Mouse (Mus musculus) liver, adult 2 months (tissue): ENCODE results near the gene Med22. TPM values are rescaled to one million over a fixed set of nuclear protein-coding genes. Genes with fewer than 3 reads are reported as not detected.
"Not testable (repeated sequence)": the region's sequence is repeated elsewhere in the genome, so short reads cannot be mapped to it uniquely, and the experiment has no call there.

ENCODE experiments used
- DNase-seq: peaks from one replicate; pipeline ENCODE4 v3.0.0-alpha.2; 2011; ENCODE audit warnings: low read depth, low spot score; ENCODE audit errors: extremely low read depth
- H3K27ac ChIP-seq: fragments of 200-500 bp; replicated peaks from 2 replicates; pipeline ENCODE4 v1.5.1; 2012; ENCODE audit warnings: low read depth, mild to moderate bottlenecking, control low read depth, inconsistent platforms, low read length; ENCODE audit not compliant: insufficient read depth
- H3K27me3 ChIP-seq: fragments of 200-500 bp; 2 replicates; pipeline ENCODE4 v1.6.1; 2012; ENCODE audit warnings: mild to moderate bottlenecking, moderate library complexity, low read length, inconsistent platforms; ENCODE audit not compliant: control insufficient read depth, insufficient read depth
- H3K36me3 ChIP-seq: fragments of 200-500 bp; 2 replicates; pipeline ENCODE4 v1.6.1; 2012; ENCODE audit warnings: low read length, inconsistent platforms; ENCODE audit not compliant: control insufficient read depth, insufficient read depth
- H3K4me1 ChIP-seq: fragments of 200-500 bp; 2 replicates; pipeline ENCODE4 v1.6.1; 2011; ENCODE audit warnings: low read length; ENCODE audit not compliant: control insufficient read depth, insufficient read depth
- H3K4me3 ChIP-seq: fragments of 200-500 bp; 2 replicates; pipeline ENCODE4 v1.5.1; 2011; ENCODE audit warnings: low read depth, mild to moderate bottlenecking, control low read depth, low read length, moderate library complexity; ENCODE audit not compliant: insufficient read depth
- H3K79me2 ChIP-seq: fragments of 200-500 bp; 2 replicates; pipeline ENCODE4 v1.6.1; 2012; ENCODE audit warnings: inconsistent platforms, mild to moderate bottlenecking, low read length, moderate library complexity; ENCODE audit not compliant: control insufficient read depth, insufficient read depth
- H3K9ac ChIP-seq: fragments of 200-500 bp; 2 replicates; pipeline ENCODE4 v1.6.1; 2012; ENCODE audit warnings: low read depth, mild to moderate bottlenecking, control low read depth, inconsistent platforms, low read length
- CTCF ChIP-seq: fragments of 200-500 bp; IDR thresholded peaks from 2 replicates; pipeline ENCODE4 v1.5.1; 2011; ENCODE audit warnings: low read depth, low read length, control low read depth
- POLR2A ChIP-seq: fragments of 200-500 bp; IDR thresholded peaks from 2 replicates; pipeline ENCODE4 v1.6.1; 2011; ENCODE audit warnings: low read length, control low read depth; ENCODE audit not compliant: insufficient read depth; ENCODE audit errors: extremely low read depth
- WGBS: fragments of 180-500 bp; shearing (Covaris S2); methylation state at CpG from one replicate; pipeline ENCODE4 v1.1.7; 2018; 5-methylcytosine and 5-hydroxymethylcytosine counted together
- polyA plus RNA-seq: library from polyadenylated mRNA; depleted of rRNA; stranded (reverse); fragments of >200 nt; gene quantifications from 2 replicates; pipeline ENCODE4 v1.2.3, GENCODE M21; 2012
- total RNA-seq: library from RNA; depleted of rRNA; stranded (reverse); fragments of >200 nt; gene quantifications from 2 replicates; pipeline ENCODE4 v1.2.3, GENCODE M21; 2014

Med22 gene
- total and polyA plus RNA-seq, 2 experiments = 12.9 to 26.4 TPM

- no peak overlapping the region for H3K27ac ChIP-seq
- H3K27me3 ChIP-seq = no peaks in the 10 kb centered on the region
- H3K4me1 ChIP-seq = peaks cover 14% of the 10 kb centered on the region
- peak overlapping the region; percentile 92 for H3K9ac ChIP-seq
- peak overlapping the region; percentile 98; the same call in 1 of the 2 replicates for H3K4me3 ChIP-seq
- WGBS = 4% methylated on average over 7 of the region's 7 CpGs
- TF ChIP-seq POLR2A = no peak
- no peak for TF ChIP-seq CTCF
- DNase-seq = no peak
- peaks cover 28% of the 10 kb centered on the region for H3K36me3 ChIP-seq
- H3K79me2 ChIP-seq = no peaks in the 10 kb centered on the region; the same call in 1 of the 2 replicates
These were observed 8.6 kb downstream of the Med22 start for GRCm38 (mm10) chr2:26901834-26902400.

- H3K4me3 ChIP-seq = no peak overlapping the region
- H3K27ac ChIP-seq = no peak overlapping the region
- peaks cover 14% of the 10 kb centered on the region for H3K4me1 ChIP-seq
- no peaks in the 10 kb centered on the region for H3K27me3 ChIP-seq
- H3K36me3 ChIP-seq = peaks cover 32% of the 10 kb centered on the region
- no peak for TF ChIP-seq POLR2A
- TF ChIP-seq CTCF = no peak
- no peak overlapping the region for H3K9ac ChIP-seq
- DNase-seq = no peak
- 24% methylated on average over 1 of the region's 1 CpGs for WGBS
- no peaks in the 10 kb centered on the region; the same call in 1 of the 2 replicates for H3K79me2 ChIP-seq
These were observed 9.7 kb downstream of the Med22 start for GRCm38 (mm10) chr2:26900731-26901130.

- no peak overlapping the region for H3K27ac ChIP-seq
- no peaks in the 10 kb centered on the region for H3K27me3 ChIP-seq
- TF ChIP-seq POLR2A (no peak), CTCF (no peak)
- WGBS = 88% methylated on average over 4 of the region's 4 CpGs
- no peaks in the 10 kb centered on the region for H3K79me2 ChIP-seq
- H3K4me1 ChIP-seq = no peaks in the 10 kb centered on the region
- H3K36me3 ChIP-seq = peaks cover 52% of the 10 kb centered on the region
- no peak overlapping the region for H3K9ac ChIP-seq
- no peak for DNase-seq
- H3K4me3 ChIP-seq = no peak overlapping the region
These were observed 14.6 kb downstream of the Med22 start for GRCm38 (mm10) chr2:26895898-26896297.

- not testable (repeated sequence) for H3K27me3 ChIP-seq, H3K4me3 ChIP-seq, DNase-seq, H3K27ac ChIP-seq, H3K4me1 ChIP-seq, H3K9ac ChIP-seq, H3K79me2 ChIP-seq
- 84% methylated on average over 4 of the region's 4 CpGs for WGBS
- H3K36me3 ChIP-seq = peaks cover 12% of the 10 kb centered on the region
These were observed 24.3 kb downstream of the Med22 start for GRCm38 (mm10) chr2:26886170-26886569.

- H3K27me3 ChIP-seq, H3K4me1 ChIP-seq, H3K27ac ChIP-seq, DNase-seq, H3K4me3 ChIP-seq, H3K9ac ChIP-seq, H3K79me2 ChIP-seq, H3K36me3 ChIP-seq: not testable (repeated sequence)
- 96% methylated on average over 2 of the region's 2 CpGs for WGBS
These were observed 24.9 kb downstream of the Med22 start for GRCm38 (mm10) chr2:26885541-26885940.

- H3K27ac ChIP-seq = no peak overlapping the region
- no peak overlapping the region for H3K4me3 ChIP-seq
- no peak for DNase-seq
- no peaks in the 10 kb centered on the region for H3K4me1 ChIP-seq
- H3K36me3 ChIP-seq = no peaks in the 10 kb centered on the region
- H3K9ac ChIP-seq = no peak overlapping the region
- H3K79me2 ChIP-seq = no peaks in the 10 kb centered on the region
- no peaks in the 10 kb centered on the region for H3K27me3 ChIP-seq
- no peak for TF ChIP-seq POLR2A
- TF ChIP-seq CTCF = no peak
These were observed 31.9 kb downstream of the Med22 start for GRCm38 (mm10) chr2:26878571-26878970.

GRCm38 (mm10) chr2:26870666-26871065 is 39.8 kb downstream of the Med22 start:
- no peak overlapping the region for H3K9ac ChIP-seq
- peaks cover 3% of the 10 kb centered on the region for H3K27me3 ChIP-seq
- H3K36me3 ChIP-seq = no peaks in the 10 kb centered on the region
- TF ChIP-seq POLR2A (no peak), CTCF (no peak)
- no peak for DNase-seq
- no peak overlapping the region for H3K27ac ChIP-seq
- H3K4me1 ChIP-seq = no peaks in the 10 kb centered on the region
- no peaks in the 10 kb centered on the region for H3K79me2 ChIP-seq
- no peak overlapping the region for H3K4me3 ChIP-seq
- 53% methylated on average over 6 of the region's 6 CpGs for WGBS
